Mouse (Mus musculus): ENCODE measurements around the gene Hnf1a.
"Not testable (repeated sequence)": the region's sequence is repeated elsewhere in the genome, so short reads cannot be mapped to it uniquely, and the experiment has no call there.

The Hnf1a gene

DNA sequence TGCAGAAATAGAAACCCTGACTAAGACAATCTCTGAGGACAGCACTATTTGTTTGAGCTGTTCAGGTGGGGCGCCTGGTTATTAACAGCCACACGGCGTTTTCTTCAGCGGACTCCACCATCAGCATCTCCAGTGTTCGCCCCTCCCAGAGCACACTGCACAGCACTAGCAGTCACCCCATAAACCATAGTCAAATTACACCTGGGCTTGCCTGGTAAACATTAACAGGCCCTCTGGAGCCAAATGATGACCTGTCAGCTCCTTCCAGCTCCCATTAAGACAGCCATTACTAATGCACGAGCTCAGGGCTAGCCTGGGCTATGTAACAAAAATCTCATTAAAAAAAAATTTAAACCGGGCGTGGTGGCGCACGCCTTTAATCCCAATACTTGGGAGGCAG is 25.8 kb downstream of the Hnf1a start:
- no peak for DNase-seq (ENCODE audit: low spot score)

DNA sequence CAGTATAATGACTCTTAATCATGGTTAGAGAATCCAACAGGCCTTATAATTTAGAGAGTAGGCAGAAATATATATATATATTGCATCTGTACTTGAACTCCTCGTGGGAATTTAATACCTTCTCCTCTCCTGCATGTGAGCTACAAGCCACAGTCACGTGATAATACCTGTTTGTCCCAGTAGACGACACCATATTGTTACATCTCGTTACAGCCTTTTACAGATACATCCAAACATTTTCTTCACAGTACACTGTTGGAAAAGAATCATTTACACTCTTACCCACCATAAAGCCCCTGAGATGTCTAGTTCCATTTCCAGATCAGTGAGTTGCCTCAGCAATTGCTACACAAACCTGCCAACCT is 28.1 kb downstream of the Hnf1a start:
- DNase-seq (ENCODE audit: low spot score) = no peak

DNA sequence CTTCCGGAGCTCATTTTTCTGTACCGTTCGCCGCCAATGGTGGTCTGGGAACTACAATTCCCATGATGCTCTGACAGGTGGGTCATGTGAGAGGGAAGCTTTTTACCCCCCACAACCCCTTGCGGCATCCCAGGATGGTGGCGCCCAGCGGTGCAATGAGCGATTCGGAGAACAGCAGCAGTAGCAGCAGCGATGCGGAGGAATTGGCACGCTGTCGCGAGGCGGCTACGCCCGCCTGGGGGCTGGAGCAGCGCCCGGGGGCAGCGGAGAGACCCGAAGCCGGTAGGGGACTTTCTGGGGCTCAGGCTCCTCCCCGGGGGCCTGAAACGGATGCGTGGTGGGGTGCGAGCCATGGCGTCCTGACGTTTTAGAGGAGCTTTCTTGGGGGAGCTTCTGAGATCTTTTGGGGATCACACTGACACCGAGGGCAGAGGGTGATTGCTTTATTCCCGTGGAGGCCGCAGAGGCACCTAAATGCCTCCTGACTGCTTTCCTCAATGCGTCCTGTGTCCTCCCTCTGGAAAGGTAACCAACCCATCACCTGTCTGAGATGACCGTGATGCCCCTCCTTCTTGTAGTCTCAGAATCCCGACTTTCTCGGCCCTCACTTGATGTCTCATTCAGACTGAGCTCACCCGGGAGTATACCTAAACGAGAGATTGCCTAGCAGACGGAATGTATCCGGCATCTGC is 28.7 kb downstream of the Hnf1a start, which contains the start of gene 2210016L21Rik:
2210016L21Rik (plus strand) TSS at position 85 of the 692 bp plus-strand sequence.
- peak; percentile 66 for DNase-seq (ENCODE audit: low spot score)

DNA sequence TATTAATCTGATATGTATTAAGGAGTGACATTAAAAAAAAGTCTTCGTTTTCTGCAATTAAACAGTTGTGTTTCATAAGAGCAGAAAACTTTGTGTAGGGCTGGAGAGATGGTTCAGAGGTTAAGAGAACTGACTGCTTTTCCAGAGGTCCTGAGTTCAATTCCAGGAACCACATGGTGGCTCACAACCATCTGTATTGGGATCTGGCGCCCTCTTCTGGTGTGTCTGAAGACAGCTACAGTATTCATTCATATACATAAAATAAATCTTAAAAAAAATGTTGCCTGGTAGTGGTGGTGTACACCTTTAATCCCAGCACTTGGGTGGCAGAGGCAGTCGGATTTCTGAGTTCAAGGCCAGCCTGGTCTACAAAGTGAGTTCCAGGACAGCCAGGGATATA is 29.8 kb downstream of the Hnf1a start:
- DNase-seq (ENCODE audit: low spot score) = not testable (repeated sequence)

DNA sequence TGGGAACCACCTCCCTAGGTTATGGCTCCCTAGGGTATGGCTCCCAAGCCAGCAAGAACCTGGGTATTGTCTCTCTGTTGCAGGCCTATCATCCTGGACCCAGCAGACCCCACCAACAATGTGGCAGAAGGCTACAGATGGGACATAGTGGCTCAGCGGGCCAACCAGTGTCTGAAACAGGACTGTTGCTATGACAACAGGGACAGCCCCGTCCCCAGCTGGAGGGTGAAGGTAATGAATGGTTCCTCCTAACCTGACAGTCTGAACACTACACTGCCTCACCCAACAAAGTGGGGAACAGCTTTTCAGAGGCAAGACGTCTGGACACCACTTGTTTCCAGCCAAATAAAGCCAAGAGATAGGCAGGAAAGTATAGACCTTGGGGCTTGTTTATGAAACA is 35.1 kb downstream of the Hnf1a start:
- DNase-seq (ENCODE audit: low spot score) = no peak

DNA sequence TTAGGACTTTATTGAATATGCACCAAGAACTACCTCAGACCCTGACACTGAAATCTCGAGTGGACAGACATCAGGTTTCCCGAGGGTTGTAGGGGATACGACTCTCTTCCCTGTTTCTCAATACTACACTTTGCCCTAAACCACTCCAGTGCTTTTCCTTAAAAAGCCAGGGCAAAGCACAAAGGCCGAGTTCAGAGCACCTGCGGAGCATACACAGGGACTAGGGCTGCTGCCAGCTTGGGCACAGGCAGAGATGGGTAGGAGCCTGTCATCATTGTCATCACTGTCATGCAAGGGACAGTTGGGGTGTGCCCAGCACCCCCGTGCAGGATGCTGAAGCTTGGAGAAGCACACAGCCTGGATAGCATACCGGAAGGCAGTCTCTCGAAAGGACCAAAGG is 37.7 kb downstream of the Hnf1a start:
- no peak for DNase-seq (ENCODE audit: low spot score)

DNA sequence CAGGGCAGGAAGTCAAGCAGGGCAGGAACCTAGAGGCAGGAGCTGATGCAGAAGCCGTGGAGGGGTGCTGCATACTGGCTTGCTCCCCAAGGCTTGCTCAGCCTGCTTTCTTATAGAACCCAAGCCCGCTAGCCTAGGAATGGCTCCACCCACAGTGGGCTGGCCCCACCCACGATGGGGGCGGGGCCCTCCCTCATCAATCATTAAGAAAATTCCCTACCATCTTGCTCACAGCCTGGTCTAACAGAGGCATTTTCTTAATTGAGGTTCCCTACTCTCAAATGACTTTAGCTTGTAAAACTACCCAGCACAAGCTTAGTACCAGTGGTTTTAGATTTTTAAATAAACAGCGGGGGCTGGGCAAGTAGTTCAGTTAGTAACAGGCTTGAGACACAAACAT is 39.3 kb downstream of the Hnf1a start:
- no peak for DNase-seq (ENCODE audit: low spot score)

DNA sequence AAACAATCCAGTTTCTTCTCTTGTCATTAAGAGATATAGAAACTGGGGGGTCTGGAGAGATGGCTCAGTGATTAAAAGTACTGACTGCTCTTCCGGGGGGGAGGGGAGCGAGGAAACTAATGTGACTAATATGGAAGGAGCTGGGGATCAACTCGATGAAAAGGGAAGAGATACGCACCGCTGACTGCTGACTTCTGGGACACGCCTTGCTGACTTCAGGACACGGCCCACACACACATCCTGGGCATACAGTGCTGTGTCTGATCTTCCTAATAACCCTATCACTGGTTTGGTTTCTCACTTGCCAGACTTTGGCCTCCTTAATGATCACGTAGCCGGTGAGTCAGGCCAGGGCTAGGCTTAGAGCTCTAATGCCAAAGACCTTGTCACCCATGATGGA is 44.1 kb downstream of the Hnf1a start:
- no peak for DNase-seq (ENCODE audit: low spot score)

DNA sequence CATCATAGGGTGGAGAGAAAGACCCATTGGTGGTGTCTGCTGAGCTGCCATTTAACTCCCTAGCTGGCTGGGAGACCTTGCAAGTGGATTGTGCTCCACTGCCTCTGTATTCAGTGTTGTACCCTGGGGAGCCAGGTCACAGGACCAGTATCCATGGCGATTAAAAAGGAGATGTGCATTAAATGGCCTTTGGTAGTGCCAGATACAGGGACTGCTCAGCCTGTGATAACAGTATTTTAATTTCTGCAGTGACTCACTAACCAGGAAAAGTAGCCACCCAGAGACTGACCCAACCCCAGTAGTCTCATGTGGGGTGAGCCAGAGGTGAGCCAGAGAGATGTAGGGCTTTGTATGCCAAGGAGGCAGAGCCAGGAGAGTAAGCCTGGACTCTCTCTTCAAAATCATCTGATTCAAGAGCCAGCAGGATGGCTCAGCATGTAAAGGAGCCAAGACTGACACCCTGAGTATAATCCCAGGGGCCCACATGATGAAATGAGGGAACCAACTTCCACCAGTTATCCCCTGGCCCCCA is 44.7 kb downstream of the Hnf1a start:
- no peak for DNase-seq (ENCODE audit: low spot score)

DNA sequence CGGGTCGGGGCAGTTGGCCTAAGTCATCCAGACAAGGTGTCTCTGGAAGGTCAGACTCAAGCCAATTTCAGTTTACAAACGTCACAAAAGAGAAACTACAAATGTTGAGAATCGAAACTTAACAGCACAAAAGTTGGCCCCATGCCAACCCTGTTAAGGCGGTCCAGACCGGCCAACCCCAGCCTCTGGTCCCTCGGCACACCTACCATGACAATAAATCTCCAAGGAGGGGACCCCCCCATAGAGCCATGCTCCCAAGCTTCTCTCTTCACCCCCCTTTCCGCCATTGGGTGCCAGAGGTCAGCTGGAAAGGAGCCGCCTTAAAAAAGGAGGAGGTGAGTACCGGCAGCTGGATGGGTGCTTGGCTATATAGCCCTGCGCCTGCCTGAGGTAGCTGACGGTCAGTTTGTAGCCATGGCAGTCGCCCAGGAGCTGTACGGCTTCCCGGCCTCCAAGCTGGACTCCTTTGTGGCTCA is 47.9 kb downstream of the Hnf1a start, which contains the start of gene Oasl1:
Oasl1 (plus strand) TSS at position 243 of the 476 bp plus-strand sequence.
- DNase-seq (ENCODE audit: low spot score) = peak; percentile 48

DNA sequence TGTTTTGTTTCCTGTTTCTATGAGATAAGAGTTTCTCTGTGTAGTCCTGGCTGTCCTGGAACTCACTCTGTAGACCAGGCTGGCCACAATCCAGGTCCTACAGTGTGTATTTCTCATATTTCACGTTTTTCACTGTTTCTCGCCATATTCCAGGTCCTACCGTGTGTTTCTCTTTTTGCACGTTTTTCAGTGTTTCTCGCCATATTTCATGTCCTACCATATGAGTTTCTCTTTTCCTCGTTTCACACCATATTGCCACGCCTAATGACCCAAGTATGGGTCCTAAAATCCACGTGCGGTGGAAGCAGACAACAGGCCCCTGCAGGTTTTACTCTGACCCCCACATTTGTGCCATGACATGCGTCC is 48.5 kb downstream of the Hnf1a start:
- DNase-seq (ENCODE audit: low spot score) = no peak

DNA sequence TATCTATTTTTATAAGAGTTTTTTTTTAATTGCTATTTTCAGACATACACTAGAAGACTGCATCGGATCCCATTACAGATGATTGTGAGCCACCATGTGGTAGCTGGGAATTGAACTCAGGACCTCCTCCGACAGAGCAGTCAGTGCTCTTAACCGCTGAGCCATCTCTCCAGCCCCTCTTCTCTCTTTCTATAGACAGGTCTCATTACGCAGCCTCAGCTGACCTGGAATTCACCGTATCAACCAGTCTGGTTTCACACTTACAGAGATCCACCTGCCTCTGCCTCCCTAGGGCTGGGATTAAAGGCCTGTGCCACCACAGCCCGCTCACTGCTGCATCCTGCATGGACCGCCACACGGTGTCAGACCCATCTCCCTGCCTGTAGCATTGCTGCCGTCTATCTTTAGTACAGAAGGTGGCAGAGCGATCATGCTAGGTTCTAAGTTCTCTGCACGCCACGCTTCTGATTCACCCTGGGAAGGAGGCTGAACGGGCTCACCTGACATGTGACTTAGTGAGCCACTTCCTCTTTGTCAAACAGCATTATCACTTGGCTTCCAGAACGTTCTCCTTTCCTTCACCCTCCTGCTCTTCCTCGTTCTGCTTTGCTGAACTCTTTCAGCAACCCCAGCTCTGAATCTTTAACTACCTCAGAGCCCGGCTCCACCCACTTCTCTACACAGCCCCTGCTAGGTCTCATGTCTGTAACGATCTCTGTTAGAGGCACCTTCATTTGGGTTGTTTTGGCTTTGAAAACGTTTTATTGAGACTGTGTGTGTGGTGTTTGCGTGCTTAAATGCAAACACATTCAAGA is 49.1 kb downstream of the Hnf1a start:
- no peak for DNase-seq (ENCODE audit: low spot score)

DNA sequence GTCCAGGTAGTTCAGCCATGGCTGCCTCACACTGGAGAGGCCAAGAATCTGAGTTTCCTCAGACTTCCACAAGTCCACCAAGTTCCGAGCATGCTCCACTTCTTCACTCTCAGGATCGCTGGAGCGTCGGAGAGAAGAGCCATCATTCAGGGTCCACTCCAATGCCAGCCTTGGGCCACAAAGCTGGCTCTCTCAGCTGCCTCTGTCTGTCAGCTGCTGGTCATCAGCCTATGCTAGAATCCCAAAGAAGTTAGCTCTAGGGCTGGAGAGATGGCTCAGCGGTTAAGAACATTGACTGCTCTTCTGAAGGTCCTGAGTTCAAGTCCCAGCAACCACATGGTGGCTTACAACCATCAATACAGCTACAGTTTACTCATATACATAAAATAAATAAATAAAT is 53.5 kb downstream of the Hnf1a start:
- DNase-seq (ENCODE audit: low spot score) = not testable (repeated sequence)

DNA sequence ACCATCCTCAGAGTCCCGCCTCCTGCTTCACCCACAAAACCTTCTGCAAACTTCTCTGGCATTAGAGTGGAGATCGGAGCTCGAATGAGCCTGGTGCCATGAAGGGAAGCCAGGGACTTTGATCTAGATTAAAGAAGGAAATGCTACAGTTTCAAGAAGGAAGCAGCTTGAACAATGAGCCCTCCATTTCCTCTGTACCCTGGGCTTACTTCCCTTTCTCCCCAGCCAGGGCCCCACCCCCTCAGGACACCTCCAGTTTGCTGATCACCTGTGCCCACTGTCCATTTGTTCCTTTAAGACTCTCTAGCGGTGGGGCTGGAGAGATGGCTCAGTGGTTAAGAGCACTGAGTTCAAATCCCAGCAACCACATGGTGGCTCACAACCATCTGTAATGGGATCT is 54.1 kb downstream of the Hnf1a start:
- DNase-seq (ENCODE audit: low spot score) = no peak

DNA sequence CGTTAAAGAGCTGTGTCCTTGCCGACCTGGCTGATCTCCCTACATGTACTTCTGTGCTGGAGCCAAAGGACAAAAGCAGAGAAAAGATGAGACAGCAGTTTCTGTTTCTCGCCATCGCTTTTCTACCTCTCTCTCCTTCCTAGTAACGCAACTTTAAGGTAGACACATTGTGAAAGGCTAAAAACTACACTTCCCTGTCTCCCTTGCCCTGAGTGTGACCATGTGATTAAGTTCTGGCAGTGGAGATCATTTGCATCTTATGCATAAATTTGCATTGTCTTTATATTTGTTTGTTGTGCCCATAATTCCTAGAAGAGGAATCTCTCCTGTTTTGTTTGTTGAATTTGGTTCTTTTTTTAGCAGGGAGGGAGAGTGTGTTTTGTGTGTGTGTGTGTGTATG is 55.0 kb downstream of the Hnf1a start:
- no peak for DNase-seq (ENCODE audit: low spot score)

DNA sequence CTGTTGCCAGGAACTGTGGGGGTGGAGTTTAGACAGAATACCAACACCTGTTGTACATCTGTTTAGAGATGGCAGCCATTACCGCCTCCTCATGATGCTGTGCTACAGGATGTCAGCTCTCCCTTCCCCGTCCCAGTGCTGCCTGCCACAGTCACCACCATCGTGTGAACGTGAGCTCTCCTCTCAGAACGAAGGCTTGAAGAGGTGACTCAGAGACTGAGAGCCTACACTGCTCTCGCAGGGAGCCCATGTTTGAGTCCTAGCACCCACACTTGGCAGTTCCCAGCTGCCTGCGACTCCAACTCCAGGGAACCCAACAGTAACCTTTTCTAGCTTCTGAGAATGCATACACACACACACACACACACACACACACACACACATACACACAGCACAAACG is 56.0 kb downstream of the Hnf1a start:
- no peak for DNase-seq (ENCODE audit: low spot score)

DNA sequence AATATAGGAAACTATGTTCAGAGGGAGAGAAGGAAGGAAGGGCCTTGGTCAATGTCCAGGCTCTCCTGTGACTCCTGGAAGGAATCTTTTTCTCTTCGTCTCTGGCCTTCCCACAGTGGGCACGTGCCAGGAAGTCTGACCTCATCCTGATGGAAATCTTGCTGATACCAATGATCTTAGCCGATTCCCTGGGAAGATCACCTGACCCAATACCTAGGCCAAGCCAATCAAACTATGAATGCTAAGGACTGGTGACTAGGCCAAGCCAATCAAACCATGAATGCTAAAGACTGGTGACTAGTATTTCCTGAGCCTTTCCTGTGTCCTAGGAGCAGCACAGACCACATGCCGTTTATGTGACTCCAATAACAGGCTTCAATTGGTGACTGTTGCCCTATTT is 57.2 kb downstream of the Hnf1a start:
- no peak for DNase-seq (ENCODE audit: low spot score)

DNA sequence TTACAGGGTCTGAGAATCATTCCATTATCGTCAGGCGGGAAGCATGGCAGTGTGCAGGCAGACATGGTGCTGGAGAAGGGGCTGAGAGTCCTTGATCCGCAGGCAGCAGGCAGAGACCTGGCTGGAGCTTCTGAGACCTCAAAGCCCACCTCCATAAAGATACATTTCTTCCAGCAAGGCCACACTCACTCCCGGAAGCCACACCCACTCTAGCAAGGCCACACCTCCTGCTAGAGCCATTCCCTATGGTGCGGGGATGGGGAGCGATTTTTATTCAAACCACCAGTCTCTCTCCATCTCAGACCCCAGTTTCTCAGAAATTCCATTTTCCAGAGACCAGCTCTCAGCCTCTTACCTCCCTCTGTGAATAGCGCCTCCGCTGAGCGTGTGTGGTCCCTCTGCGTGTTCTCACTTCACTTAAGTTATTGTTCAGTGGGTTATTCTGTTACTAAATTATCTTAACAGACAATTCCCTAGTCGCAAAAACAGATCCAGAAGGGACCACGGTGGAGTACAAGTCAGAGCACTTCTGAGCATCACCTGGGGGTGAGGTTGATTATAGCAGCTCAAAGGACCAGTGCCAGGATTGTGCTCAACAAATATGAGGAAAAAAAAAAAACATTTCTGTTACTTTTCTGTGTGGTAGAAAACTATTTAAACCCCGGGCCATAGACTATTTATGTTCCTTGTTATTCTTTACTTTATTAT is 62.1 kb downstream of the Hnf1a start:
- DNase-seq (ENCODE audit: low spot score) = no peak

DNA sequence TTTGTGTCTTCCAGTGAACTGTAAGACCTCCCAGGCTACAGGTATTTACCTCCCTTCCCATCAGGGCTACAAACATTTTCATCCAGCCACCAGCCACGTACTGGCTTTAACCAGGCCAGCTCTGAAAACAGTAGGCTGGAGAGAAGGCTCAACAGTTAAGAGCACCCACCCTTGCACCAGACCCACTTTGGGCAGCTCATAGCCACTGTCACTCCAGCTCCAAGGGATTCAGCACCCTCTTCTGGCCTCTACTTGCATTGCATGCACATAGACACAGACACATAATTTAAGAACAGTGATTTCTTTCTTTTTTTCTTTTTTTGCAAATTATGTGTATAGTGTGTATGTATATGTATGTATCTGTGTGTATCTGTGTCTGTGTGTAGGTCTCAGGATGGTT is 68.5 kb downstream of the Hnf1a start:
- peak; percentile 29 for DNase-seq (ENCODE audit: low spot score)
